Mouse (Mus musculus): ENCODE data around the gene Gfra1. TPM values are rescaled to one million over a fixed set of nuclear protein-coding genes. Genes with fewer than 3 reads are reported as not detected.

Gene Gfra1
- polyA plus RNA-seq (2012; rRNA removed) (19.5 and 20.3 TPM in 2 replicates), polyA plus RNA-seq (2014; fragmentation: Nextera tagmentation; extraction: Ambion mirVana) (18.5 and 19.9 TPM in 2 replicates)

GRCm38 (mm10) chr19:58455496-58456061, at the start of gene Gfra1:
Gfra1 (minus strand) TSS chr19:58455909.
- Histone ChIP-seq H3K4me2 (replicated peaks; ENCODE audit: low read depth, low read length, severe bottlenecking) (peak within 1 kb of the TSS; percentile 98), H3K27ac (replicated peaks; ENCODE audit: low read depth, low read length) (no peak within 1 kb of the TSS), H3K4me3 (replicated peaks; ENCODE audit: low read length) (peak within 1 kb of the TSS; percentile 53), H3K27me3 (ENCODE audit: control insufficient read depth, insufficient read depth, low read length) (peaks cover 46% of the 10 kb centered on the region), H3K9ac (ENCODE audit: low read depth, low read length, severe bottlenecking) (peak within 1 kb of the TSS; percentile 51), H3K4me1 (ENCODE audit: control insufficient read depth, insufficient read depth, low read length) (peaks cover 43% of the 10 kb centered on the region), H3K9me3 (ENCODE audit: control insufficient read depth, low read length) (no peaks in the 10 kb centered on the region), H3K36me3 (ENCODE audit: control insufficient read depth, insufficient read depth, low read length) (no peaks in the 10 kb centered on the region)
- under 1% methylated on average over 29 of the region's 31 CpGs for WGBS
- TF ChIP-seq POLR2A (IDR thresholded peaks at IDR 0.05; ENCODE audit: borderline replicate concordance, extremely low read depth, insufficient read depth, insufficient read length): no peak
- ATAC-seq (ENCODE audit: low FRiP score, low read depth): peak; percentile 20; the same call in 1 of the 2 replicates
- DNase-seq (ENCODE audit: low spot score): peak; percentile 48

- H3K4me2 ChIP-seq (replicated peaks; ENCODE audit: low read depth, low read length, severe bottlenecking): no peak overlapping the region
- WGBS: 83% methylated on average over 2 of the region's 2 CpGs
- H3K4me3 ChIP-seq (replicated peaks; ENCODE audit: low read length): no peak overlapping the region
- H3K36me3 ChIP-seq (ENCODE audit: control insufficient read depth, insufficient read depth, low read length): no peaks in the 10 kb centered on the region
- no peaks in the 10 kb centered on the region for H3K4me1 ChIP-seq (ENCODE audit: control insufficient read depth, insufficient read depth, low read length)
- H3K9ac ChIP-seq (ENCODE audit: low read depth, low read length, severe bottlenecking): no peak overlapping the region
- no peak for TF ChIP-seq POLR2A (IDR thresholded peaks at IDR 0.05; ENCODE audit: borderline replicate concordance, extremely low read depth, insufficient read depth, insufficient read length)
- ATAC-seq (ENCODE audit: low FRiP score, low read depth) (no peak), DNase-seq (ENCODE audit: low spot score) (no peak)
- no peaks in the 10 kb centered on the region for H3K27me3 ChIP-seq (ENCODE audit: control insufficient read depth, insufficient read depth, low read length)
- no peak overlapping the region for H3K27ac ChIP-seq (replicated peaks; ENCODE audit: low read depth, low read length)
- H3K9me3 ChIP-seq (ENCODE audit: control insufficient read depth, low read length): no peaks in the 10 kb centered on the region
Observed at GRCm38 (mm10) chr19:58500049-58500448, 44.3 kb upstream of the Gfra1 start.

DNA sequence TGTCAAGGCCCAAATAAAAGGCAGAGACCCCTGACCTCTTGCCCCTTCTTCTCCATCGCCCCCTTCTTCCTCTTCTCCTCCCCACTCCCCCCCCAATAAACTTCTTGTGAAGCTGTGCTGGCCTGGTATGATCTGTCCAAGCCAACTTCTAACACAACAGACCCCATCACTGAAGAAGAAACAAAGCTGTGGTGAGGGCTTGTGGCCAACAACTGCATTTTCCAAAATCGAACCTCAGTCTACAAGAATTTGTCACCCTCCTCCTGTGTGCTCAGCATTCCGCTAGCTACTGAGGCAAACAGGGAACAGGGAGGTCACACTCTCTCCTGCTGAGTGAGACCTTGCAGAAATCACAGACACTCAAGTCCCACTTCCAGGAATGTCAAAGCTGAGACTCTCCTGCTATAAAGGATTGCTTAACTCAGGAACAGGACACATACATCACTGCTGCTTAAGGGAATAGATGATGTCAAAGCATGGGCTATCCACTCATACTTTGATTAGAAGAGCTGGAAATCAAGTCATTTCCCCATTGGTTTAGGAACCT, 43.8 kb upstream of the Gfra1 start:
- Histone ChIP-seq H3K4me3 (replicated peaks; ENCODE audit: low read length) (no peak overlapping the region), H3K27ac (replicated peaks; ENCODE audit: low read depth, low read length) (no peak overlapping the region), H3K27me3 (ENCODE audit: control insufficient read depth, insufficient read depth, low read length) (no peaks in the 10 kb centered on the region), H3K9me3 (ENCODE audit: control insufficient read depth, low read length) (no peaks in the 10 kb centered on the region), H3K4me2 (replicated peaks; ENCODE audit: low read depth, low read length, severe bottlenecking) (no peak overlapping the region), H3K9ac (ENCODE audit: low read depth, low read length, severe bottlenecking) (no peak overlapping the region), H3K4me1 (ENCODE audit: control insufficient read depth, insufficient read depth, low read length) (no peaks in the 10 kb centered on the region), H3K36me3 (ENCODE audit: control insufficient read depth, insufficient read depth, low read length) (no peaks in the 10 kb centered on the region)
- 75% methylated on average over 3 of the region's 3 CpGs for WGBS
- ATAC-seq (ENCODE audit: low FRiP score, low read depth) (no peak), DNase-seq (ENCODE audit: low spot score) (peak; percentile 20)
- TF ChIP-seq POLR2A (IDR thresholded peaks at IDR 0.05; ENCODE audit: borderline replicate concordance, extremely low read depth, insufficient read depth, insufficient read length): no peak

GRCm38 (mm10) chr19:58497106-58497505, 41.4 kb upstream of the Gfra1 start:
- 42% methylated on average over 3 of the region's 3 CpGs for WGBS
- no peak for DNase-seq (ENCODE audit: low spot score)

GRCm38 (mm10) chr19:58486686-58487085, 31.0 kb upstream of the Gfra1 start:
- ATAC-seq (ENCODE audit: low FRiP score, low read depth): no peak
- no peak for TF ChIP-seq POLR2A (IDR thresholded peaks at IDR 0.05; ENCODE audit: borderline replicate concordance, extremely low read depth, insufficient read depth, insufficient read length)
- DNase-seq (ENCODE audit: low spot score): no peak

More at GRCm38 (mm10) chr19:58497106-58497505, 41.4 kb upstream of the Gfra1 start:
- H3K9ac ChIP-seq (ENCODE audit: low read depth, low read length, severe bottlenecking): no peak overlapping the region
- H3K27ac ChIP-seq (replicated peaks; ENCODE audit: low read depth, low read length): no peak overlapping the region
- no peaks in the 10 kb centered on the region for H3K9me3 ChIP-seq (ENCODE audit: control insufficient read depth, low read length)
- H3K4me1 ChIP-seq (ENCODE audit: control insufficient read depth, insufficient read depth, low read length): no peaks in the 10 kb centered on the region
- no peak for TF ChIP-seq POLR2A (IDR thresholded peaks at IDR 0.05; ENCODE audit: borderline replicate concordance, extremely low read depth, insufficient read depth, insufficient read length)
- no peaks in the 10 kb centered on the region for H3K27me3 ChIP-seq (ENCODE audit: control insufficient read depth, insufficient read depth, low read length)
- H3K4me2 ChIP-seq (replicated peaks; ENCODE audit: low read depth, low read length, severe bottlenecking): no peak overlapping the region
- H3K36me3 ChIP-seq (ENCODE audit: control insufficient read depth, insufficient read depth, low read length): no peaks in the 10 kb centered on the region
- H3K4me3 ChIP-seq (replicated peaks; ENCODE audit: low read length): no peak overlapping the region
- no peak for ATAC-seq (ENCODE audit: low FRiP score, low read depth)

More at GRCm38 (mm10) chr19:58486686-58487085, 31.0 kb upstream of the Gfra1 start:
- Histone ChIP-seq H3K9me3 (ENCODE audit: control insufficient read depth, low read length) (peaks cover 3% of the 10 kb centered on the region; the same call in 1 of the 2 replicates), H3K9ac (ENCODE audit: low read depth, low read length, severe bottlenecking) (0 out of 2 replicates have a peak overlapping the region, but pooled peaks have one; percentile 12), H3K4me2 (replicated peaks; ENCODE audit: low read depth, low read length, severe bottlenecking) (no peak overlapping the region), H3K27me3 (ENCODE audit: control insufficient read depth, insufficient read depth, low read length) (no peaks in the 10 kb centered on the region), H3K4me1 (ENCODE audit: control insufficient read depth, insufficient read depth, low read length) (peaks cover 3% of the 10 kb centered on the region; the same call in 1 of the 2 replicates), H3K4me3 (replicated peaks; ENCODE audit: low read length) (no peak overlapping the region), H3K27ac (replicated peaks; ENCODE audit: low read depth, low read length) (0 out of 2 replicates have a peak overlapping the region, but pooled peaks have one; percentile 2), H3K36me3 (ENCODE audit: control insufficient read depth, insufficient read depth, low read length) (no peaks in the 10 kb centered on the region)
- WGBS: 38% methylated on average over 2 of the region's 2 CpGs

Measured in limb, embryonic 14.5 days (tissue).